Mouse (Mus musculus): ENCODE data around the gene Slc19a1. TPM values are rescaled to one million over a fixed set of nuclear protein-coding genes. Genes with fewer than 3 reads are reported as not detected.

Slc19a1 gene
- polyA plus RNA-seq (2012; rRNA removed), result 35.1 and 39.2 TPM in 2 replicates

GRCm38 (mm10) chr10:77031768-77032375, at the start of gene Slc19a1:
Gene Slc19a1 (plus strand): TSS chr10:77032241.
- 78% methylated on average over 13 of the region's 13 CpGs for WGBS
- no peak for DNase-seq (ENCODE audit: low read depth, low spot score)

- no peak for DNase-seq (ENCODE audit: low read depth, low spot score)
- WGBS, result 83% methylated on average over 5 of the region's 5 CpGs
Observed at GRCm38 (mm10) chr10:76988586-76988985, 43.5 kb upstream of the Slc19a1 start.

GRCm38 (mm10) chr10:76992456-76992855, 39.6 kb upstream of the Slc19a1 start:
- WGBS, result 43% methylated on average over 3 of the region's 3 CpGs
- DNase-seq (ENCODE audit: low read depth, low spot score), result no peak

GRCm38 (mm10) chr10:76997759-76998513, 34.1 kb upstream of the Slc19a1 start:
- WGBS, result 53% methylated on average over 17 of the region's 17 CpGs
- DNase-seq (ENCODE audit: low read depth, low spot score), result no peak

GRCm38 (mm10) chr10:77004936-77005335, 27.1 kb upstream of the Slc19a1 start:
- WGBS, result 44% methylated on average over 7 of the region's 7 CpGs
- DNase-seq (ENCODE audit: low read depth, low spot score), result no peak

- DNase-seq (ENCODE audit: low read depth, low spot score), result no peak
- WGBS, result 40% methylated on average over 8 of the region's 8 CpGs
Observed at GRCm38 (mm10) chr10:77007433-77008108, 24.5 kb upstream of the Slc19a1 start.

- 44% methylated on average over 9 of the region's 9 CpGs for WGBS
- no peak for DNase-seq (ENCODE audit: low read depth, low spot score)
Observed at GRCm38 (mm10) chr10:77008109-77008561, 23.9 kb upstream of the Slc19a1 start.

GRCm38 (mm10) chr10:77008698-77009097, 23.3 kb upstream of the Slc19a1 start:
- WGBS, result 78% methylated on average over 3 of the region's 3 CpGs
- no peak for DNase-seq (ENCODE audit: low read depth, low spot score)

GRCm38 (mm10) chr10:77011681-77012080, 20.4 kb upstream of the Slc19a1 start:
- no peak for DNase-seq (ENCODE audit: low read depth, low spot score)
- 47% methylated on average over 4 of the region's 4 CpGs for WGBS

- 81% methylated on average over 7 of the region's 7 CpGs for WGBS
- no peak for DNase-seq (ENCODE audit: low read depth, low spot score)
Observed at GRCm38 (mm10) chr10:77016080-77016479, 16.0 kb upstream of the Slc19a1 start.

GRCm38 (mm10) chr10:77016499-77016898, 15.5 kb upstream of the Slc19a1 start:
- no peak for DNase-seq (ENCODE audit: low read depth, low spot score)
- 62% methylated on average over 8 of the region's 8 CpGs for WGBS

- no peak for DNase-seq (ENCODE audit: low read depth, low spot score)
- 46% methylated on average over 2 of the region's 2 CpGs for WGBS
Observed at GRCm38 (mm10) chr10:77017061-77017460, 15.0 kb upstream of the Slc19a1 start.

- 27% methylated on average over 9 of the region's 9 CpGs for WGBS
- no peak for DNase-seq (ENCODE audit: low read depth, low spot score)
Observed at GRCm38 (mm10) chr10:77017662-77018061, 14.4 kb upstream of the Slc19a1 start.

- WGBS, result 29% methylated on average over 17 of the region's 17 CpGs
- DNase-seq (ENCODE audit: low read depth, low spot score), result no peak
Observed at GRCm38 (mm10) chr10:77021399-77022052, 10.5 kb upstream of the Slc19a1 start.

- no peak for DNase-seq (ENCODE audit: low read depth, low spot score)
- WGBS, result 35% methylated on average over 13 of the region's 13 CpGs
Observed at GRCm38 (mm10) chr10:77022301-77023130, 9.5 kb upstream of the Slc19a1 start.

- 35% methylated on average over 5 of the region's 5 CpGs for WGBS
- no peak for DNase-seq (ENCODE audit: low read depth, low spot score)
Observed at GRCm38 (mm10) chr10:77024231-77024630, 7.8 kb upstream of the Slc19a1 start.

GRCm38 (mm10) chr10:77026944-77027343, 5.1 kb upstream of the Slc19a1 start:
- no peak for DNase-seq (ENCODE audit: low read depth, low spot score)
- 90% methylated on average over 3 of the region's 3 CpGs for WGBS

GRCm38 (mm10) chr10:77028782-77029296, 3.2 kb upstream of the Slc19a1 start:
- no peak for DNase-seq (ENCODE audit: low read depth, low spot score)
- WGBS, result 87% methylated on average over 6 of the region's 6 CpGs

- no peak for DNase-seq (ENCODE audit: low read depth, low spot score)
- WGBS, result 54% methylated on average over 4 of the region's 4 CpGs
Observed at GRCm38 (mm10) chr10:77029761-77030160, 2.3 kb upstream of the Slc19a1 start.

Data from large intestine, adult 2 months (tissue).